Mouse (Mus musculus): ENCODE data around the gene Bak1. TPM values are rescaled to one million over a fixed set of nuclear protein-coding genes. Genes with fewer than 3 reads are reported as not detected.

Gene Bak1
- total and polyA plus RNA-seq, 3 experiments: 75.4 to 150 TPM; not detected in 1

DNA sequence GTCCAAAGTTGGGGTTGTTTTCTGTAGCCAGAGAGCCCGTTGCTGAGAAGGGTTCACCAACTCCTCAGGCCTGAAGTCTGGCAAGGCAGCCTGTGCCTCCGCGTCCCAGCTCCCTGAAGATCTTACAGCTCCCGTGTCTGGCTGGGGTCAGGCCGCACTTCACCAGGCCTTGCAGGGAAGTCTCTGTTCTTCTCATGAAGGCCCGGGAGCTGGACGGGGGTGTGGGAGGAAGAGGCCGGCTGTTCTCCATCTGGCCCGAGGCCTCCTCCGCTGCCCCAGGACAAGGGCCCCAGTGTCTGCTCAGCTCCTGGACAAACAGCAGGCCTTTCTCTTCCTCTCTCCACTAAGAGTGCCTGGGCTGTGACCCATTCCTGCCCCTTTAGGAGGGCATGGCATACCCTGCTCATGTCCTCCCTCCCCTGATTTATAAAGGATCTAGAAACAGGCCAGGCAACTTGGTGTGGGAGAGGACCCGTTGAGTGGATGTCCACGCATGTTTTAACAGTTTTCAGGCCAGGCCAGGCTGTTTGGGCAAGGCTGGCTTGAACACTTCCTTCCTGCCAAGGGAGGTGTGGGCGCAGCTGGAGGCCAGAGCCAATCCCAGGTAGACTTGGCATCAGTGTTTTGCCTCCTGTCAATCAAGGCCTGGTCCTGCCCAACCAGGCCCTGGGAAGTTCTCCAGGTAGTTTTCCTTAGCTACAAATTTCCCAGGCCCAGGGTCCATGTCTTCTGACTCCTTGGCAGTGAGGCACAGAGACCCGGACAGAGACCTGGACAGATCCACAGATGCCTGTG lies 19.8 kb upstream of the Bak1 start:
- Histone ChIP-seq H3K27ac (ENCODE audit: control insufficient read depth, low read depth, low read length) (no peak overlapping the region), H3K9me3 (replicated peaks; ENCODE audit: insufficient read depth, low read length) (no peaks in the 10 kb centered on the region), H3K36me3 (ENCODE audit: control insufficient read depth in 1 of 2, insufficient read depth in 2 of 2, low read length in 2 of 2) (0 out of 4 replicates have a peak, but pooled peaks cover 0 to 2% of the 10 kb centered on the region in 2 experiments), H3K27me3 (ENCODE audit: control insufficient read depth in 1 of 2, insufficient read depth in 2 of 2, low read length in 2 of 2) (no peaks in the 10 kb centered on the region), H3K4me3 (ENCODE audit: control insufficient read depth in 1 of 2, insufficient read depth in 1 of 2, low read depth in 2 of 2, low read length in 2 of 2) (no peak overlapping the region), H3K4me1 (ENCODE audit: control insufficient read depth in 1 of 2, insufficient read depth in 2 of 2, low read length in 2 of 2) (peaks cover 0 to 11% of the 10 kb centered on the region in 2 experiments; a peak in 2 of 4 replicates), H3K9ac (ENCODE audit: control insufficient read depth, low read depth, low read length, poor library complexity, severe bottlenecking) (no peak overlapping the region), H3K79me2 (ENCODE audit: control insufficient read depth, insufficient read depth, low read length, poor library complexity) (peaks cover 1% of the 10 kb centered on the region; the same call in 1 of the 2 replicates)
- no peak for DNase-seq (ENCODE audit: low read depth, low spot score)
- TF ChIP-seq ELF1 (IDR thresholded peaks at IDR 0.05; ENCODE audit: low read depth, low read length) (no peak), ETS1 (IDR thresholded peaks at IDR 0.05; ENCODE audit: low read depth, low read length) (no peak), MAFK (IDR thresholded peaks at IDR 0.05; ENCODE audit: borderline replicate concordance, low read depth, low read length) (no peak), TBP (IDR thresholded peaks at IDR 0.05; ENCODE audit: low read depth, low read length) (no peak), RAD21 (IDR thresholded peaks at IDR 0.05; ENCODE audit: low read depth, low read length) (no peak), NELFE (IDR thresholded peaks at IDR 0.05; ENCODE audit: low read depth, low read length) (no peak), SIN3A (IDR thresholded peaks at IDR 0.05; ENCODE audit: low read length) (no peak), ZNF384 (IDR thresholded peaks at IDR 0.05; ENCODE audit: low read depth, low read length) (no peak), GABPA (IDR thresholded peaks at IDR 0.05; ENCODE audit: low read depth, low read length) (no peak), HCFC1 (IDR thresholded peaks at IDR 0.05; ENCODE audit: low read depth, low read length) (no peak), UBTF (IDR thresholded peaks at IDR 0.05; ENCODE audit: borderline replicate concordance, insufficient read depth, low read depth, low read length) (no peak), MEF2A (IDR thresholded peaks at IDR 0.05; ENCODE audit: extremely low read depth, insufficient replicate concordance, low read depth, low read length, poor library complexity, severe bottlenecking) (no peak), ZC3H11A (IDR thresholded peaks at IDR 0.05; ENCODE audit: low read depth, low read length) (no peak), MAZ (IDR thresholded peaks at IDR 0.05; ENCODE audit: low read depth, low read length) (no peak), MYC (IDR thresholded peaks at IDR 0.05; ENCODE audit: low read depth, low read length) (no peak)

DNA sequence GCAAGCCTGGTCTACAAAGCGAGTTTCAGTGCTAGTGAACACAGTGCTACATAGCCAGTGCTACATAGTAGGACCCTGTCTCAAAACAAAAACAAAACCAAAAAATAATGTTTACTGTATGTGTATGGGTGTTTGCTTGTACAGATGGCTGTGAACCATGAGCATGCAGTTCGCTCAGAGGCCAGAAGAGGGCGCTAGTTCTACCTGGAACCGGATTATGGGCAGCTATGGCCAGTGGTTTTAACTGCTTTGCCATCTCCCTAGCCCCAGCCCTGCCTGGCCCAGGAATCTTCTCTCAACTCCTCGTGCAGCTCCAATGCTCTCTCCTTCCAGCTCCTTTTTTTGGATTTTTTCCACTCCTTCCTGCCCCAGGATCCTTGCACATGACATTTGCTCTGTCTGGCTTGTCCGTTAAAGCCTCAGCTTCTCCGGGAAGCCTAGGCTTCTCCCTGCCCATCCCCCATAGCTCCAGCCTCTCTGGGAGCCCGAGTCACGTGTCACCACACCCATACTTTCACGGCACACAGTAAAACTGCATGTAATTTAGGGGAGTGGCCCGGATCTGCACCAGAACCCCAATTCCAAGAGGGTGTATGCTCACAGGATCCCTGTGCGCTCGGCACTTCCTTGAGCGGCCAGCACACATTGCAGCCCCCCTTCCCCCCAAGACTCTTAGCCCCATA lies 19.1 kb upstream of the Bak1 start:
- Histone ChIP-seq H3K9me3 (replicated peaks; ENCODE audit: insufficient read depth, low read length) (no peaks in the 10 kb centered on the region), H3K4me3 (ENCODE audit: control insufficient read depth in 1 of 2, insufficient read depth in 1 of 2, low read depth in 2 of 2, low read length in 2 of 2) (no peak overlapping the region), H3K36me3 (ENCODE audit: control insufficient read depth in 1 of 2, insufficient read depth in 2 of 2, low read length in 2 of 2) (0 out of 4 replicates have a peak, but pooled peaks cover 0 to 2% of the 10 kb centered on the region in 2 experiments), H3K4me1 (ENCODE audit: control insufficient read depth in 1 of 2, insufficient read depth in 2 of 2, low read length in 2 of 2) (peaks cover 0 to 11% of the 10 kb centered on the region in 2 experiments; a peak in 2 of 4 replicates), H3K27ac (ENCODE audit: control insufficient read depth, low read depth, low read length) (no peak overlapping the region), H3K79me2 (ENCODE audit: control insufficient read depth, insufficient read depth, low read length, poor library complexity) (peaks cover 1% of the 10 kb centered on the region; the same call in 1 of the 2 replicates), H3K27me3 (ENCODE audit: control insufficient read depth in 1 of 2, insufficient read depth in 2 of 2, low read length in 2 of 2) (no peaks in the 10 kb centered on the region), H3K9ac (ENCODE audit: control insufficient read depth, low read depth, low read length, poor library complexity, severe bottlenecking) (no peak overlapping the region)
- peak; percentile 48 for DNase-seq (ENCODE audit: low read depth, low spot score)
- no peak for TF ChIP-seq ZNF384 (IDR thresholded peaks at IDR 0.05; ENCODE audit: low read depth, low read length)
- peak; percentile 66 to 97 (median 76) for TF ChIP-seq CTCF (IDR thresholded peaks at IDR 0.05 in 2 of 3, conservative IDR thresholded peaks at IDR 0.05 in 1 of 3; ENCODE audit: control insufficient read depth in 1 of 3, insufficient read depth in 1 of 3, low read depth in 2 of 3, low read length in 3 of 3, poor library complexity in 1 of 3, severe bottlenecking in 1 of 3)
- TF ChIP-seq ZKSCAN1 (IDR thresholded peaks at IDR 0.05; ENCODE audit: low read depth, low read length): no peak
- TF ChIP-seq GATA1 (IDR thresholded peaks at IDR 0.05; ENCODE audit: low read depth, low read length): no peak
- TF ChIP-seq POLR2A (IDR thresholded peaks at IDR 0.05; ENCODE audit: control insufficient read depth in 1 of 2, insufficient read depth in 1 of 2, low read depth in 1 of 2, low read length in 2 of 2, poor library complexity in 1 of 2): no peak
- no peak for TF ChIP-seq TAL1 (IDR thresholded peaks at IDR 0.05; ENCODE audit: low read length)
- TF ChIP-seq MXI1 (IDR thresholded peaks at IDR 0.05; ENCODE audit: low read depth, low read length): no peak
- no peak for TF ChIP-seq KAT2A (conservative IDR thresholded peaks at IDR 0.05; ENCODE audit: low read depth, low read length)
- TF ChIP-seq UBTF (IDR thresholded peaks at IDR 0.05; ENCODE audit: borderline replicate concordance, insufficient read depth, low read depth, low read length): no peak
- TF ChIP-seq USF1 (IDR thresholded peaks at IDR 0.05; ENCODE audit: low read depth, low read length): no peak
- TF ChIP-seq NRF1 (IDR thresholded peaks at IDR 0.05; ENCODE audit: insufficient read depth, low read depth, low read length, poor library complexity, severe bottlenecking): no peak
- TF ChIP-seq SMC3 (IDR thresholded peaks at IDR 0.05; ENCODE audit: low read depth, low read length): peak; percentile 46
- peak; percentile 12; the same call in 1 of the 2 replicates for TF ChIP-seq ZC3H11A (IDR thresholded peaks at IDR 0.05; ENCODE audit: low read depth, low read length)
- TF ChIP-seq POLR2AphosphoS2 (IDR thresholded peaks at IDR 0.05; ENCODE audit: low read length): no peak
- TF ChIP-seq RAD21 (IDR thresholded peaks at IDR 0.05; ENCODE audit: low read depth, low read length): peak; percentile 34
- no peak for TF ChIP-seq CHD2 (IDR thresholded peaks at IDR 0.05; ENCODE audit: low read length)
- TF ChIP-seq USF2 (IDR thresholded peaks at IDR 0.05; ENCODE audit: borderline replicate concordance in 1 of 2, insufficient read depth in 1 of 2, low read depth in 1 of 2, low read length in 2 of 2): no peak

All from MEL (cell line).